Mouse (Mus musculus): ENCODE results near the gene Proca1. TPM values are rescaled to one million over a fixed set of nuclear protein-coding genes. Genes with fewer than 3 reads are reported as not detected.
A peak's percentile ranks its signal among the peaks of the same experiment; 100 is the strongest.

Proca1 gene
- total RNA-seq, 4 experiments from 2014 or later, result 0.62 to 1.6 (median 0.98) TPM

DNA sequence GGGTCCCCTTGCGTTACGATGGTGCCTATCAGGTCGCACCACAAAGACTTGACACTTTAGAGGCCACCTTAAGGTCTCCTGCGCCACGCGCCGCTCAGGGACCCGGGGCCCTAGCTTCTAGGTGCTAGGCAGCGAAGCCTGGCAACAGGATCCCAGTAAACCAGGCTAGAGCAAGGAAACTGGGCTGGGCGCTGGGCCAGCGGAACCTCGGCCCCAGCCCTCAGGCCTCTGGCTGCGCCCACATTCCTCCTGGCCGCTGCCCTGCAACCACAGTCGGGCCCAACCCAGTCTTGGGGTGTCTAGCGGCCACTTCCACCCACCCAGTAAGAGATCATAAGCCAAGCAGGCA, 27.5 kb upstream of the Proca1 start:
- DNase-seq (ENCODE audit: low spot score), result no peak

DNA sequence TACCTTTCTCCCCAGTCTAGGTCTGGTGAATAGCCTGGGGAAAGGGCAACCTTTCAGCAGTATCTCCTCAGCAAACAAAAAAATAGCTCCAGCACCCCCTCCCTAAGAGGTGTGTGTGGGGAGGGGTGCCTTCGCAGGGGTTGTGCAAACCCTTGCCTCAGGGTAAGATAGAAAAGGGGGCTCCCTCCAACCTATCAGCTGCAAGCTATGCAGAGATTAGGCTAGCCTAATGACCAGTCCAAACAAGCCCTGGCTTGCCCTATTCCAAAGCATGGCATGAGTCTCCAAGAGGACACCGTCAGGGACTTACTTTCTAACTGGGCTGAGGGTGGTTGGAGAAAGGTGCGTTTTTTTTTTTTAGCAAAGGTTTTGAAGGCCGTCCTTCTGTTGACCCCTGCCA, 27.0 kb upstream of the Proca1 start:
- no peak for DNase-seq (ENCODE audit: low spot score)

DNA sequence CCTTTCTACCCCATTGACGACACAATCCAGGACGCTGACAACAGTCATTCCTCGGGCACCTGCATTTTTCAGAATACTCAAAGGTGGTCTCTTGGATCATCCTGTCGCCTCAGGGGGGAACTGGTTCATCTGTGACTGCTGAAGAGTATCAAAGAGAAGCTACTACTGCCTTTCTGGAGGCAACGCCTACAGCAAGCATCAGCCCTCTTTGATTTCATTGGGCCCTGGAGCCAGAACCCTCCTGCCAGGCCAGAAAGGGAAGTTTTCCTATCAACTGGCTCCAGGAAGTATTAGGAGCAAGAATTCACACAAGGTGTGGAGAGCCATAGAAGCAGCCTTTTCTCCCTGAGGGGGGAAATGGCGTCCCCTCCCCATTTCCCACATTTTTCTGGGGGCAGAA, 26.6 kb upstream of the Proca1 start:
- DNase-seq (ENCODE audit: low spot score), result no peak

DNA sequence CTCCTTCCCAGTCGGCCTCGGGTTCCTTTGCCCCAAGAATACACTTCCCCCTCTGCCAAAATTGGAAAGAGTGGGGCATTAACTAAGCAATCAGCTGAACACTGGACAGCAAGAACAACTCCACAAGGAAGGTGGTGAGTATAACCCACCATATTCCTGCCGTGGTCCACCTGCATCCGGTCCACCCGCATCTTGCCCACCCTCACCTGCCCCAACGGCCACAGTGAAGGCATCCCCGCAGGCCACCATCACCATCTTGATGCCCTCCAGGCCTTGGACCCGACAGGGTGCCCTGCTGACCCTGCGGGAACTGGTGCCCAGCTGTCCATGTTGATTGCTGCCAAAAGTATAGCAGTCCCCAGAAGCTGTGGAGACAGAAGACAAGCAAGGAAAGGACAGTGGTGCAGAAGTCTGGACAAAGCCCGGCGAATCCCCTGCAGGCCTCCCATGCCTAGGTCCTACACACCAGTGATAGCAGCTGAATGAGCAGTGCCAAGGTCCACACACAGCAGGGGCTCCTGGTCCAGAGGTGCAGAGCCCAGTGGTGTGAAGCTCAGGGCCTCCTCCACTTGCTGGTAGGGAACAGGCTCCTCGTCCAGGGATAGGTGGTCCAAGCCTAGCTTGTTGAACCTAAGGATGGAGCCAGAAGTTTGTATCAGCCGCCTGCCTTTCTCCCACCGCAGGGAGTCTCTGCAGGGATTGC, 25.8 kb upstream of the Proca1 start:
- no peak for DNase-seq (ENCODE audit: low spot score)

DNA sequence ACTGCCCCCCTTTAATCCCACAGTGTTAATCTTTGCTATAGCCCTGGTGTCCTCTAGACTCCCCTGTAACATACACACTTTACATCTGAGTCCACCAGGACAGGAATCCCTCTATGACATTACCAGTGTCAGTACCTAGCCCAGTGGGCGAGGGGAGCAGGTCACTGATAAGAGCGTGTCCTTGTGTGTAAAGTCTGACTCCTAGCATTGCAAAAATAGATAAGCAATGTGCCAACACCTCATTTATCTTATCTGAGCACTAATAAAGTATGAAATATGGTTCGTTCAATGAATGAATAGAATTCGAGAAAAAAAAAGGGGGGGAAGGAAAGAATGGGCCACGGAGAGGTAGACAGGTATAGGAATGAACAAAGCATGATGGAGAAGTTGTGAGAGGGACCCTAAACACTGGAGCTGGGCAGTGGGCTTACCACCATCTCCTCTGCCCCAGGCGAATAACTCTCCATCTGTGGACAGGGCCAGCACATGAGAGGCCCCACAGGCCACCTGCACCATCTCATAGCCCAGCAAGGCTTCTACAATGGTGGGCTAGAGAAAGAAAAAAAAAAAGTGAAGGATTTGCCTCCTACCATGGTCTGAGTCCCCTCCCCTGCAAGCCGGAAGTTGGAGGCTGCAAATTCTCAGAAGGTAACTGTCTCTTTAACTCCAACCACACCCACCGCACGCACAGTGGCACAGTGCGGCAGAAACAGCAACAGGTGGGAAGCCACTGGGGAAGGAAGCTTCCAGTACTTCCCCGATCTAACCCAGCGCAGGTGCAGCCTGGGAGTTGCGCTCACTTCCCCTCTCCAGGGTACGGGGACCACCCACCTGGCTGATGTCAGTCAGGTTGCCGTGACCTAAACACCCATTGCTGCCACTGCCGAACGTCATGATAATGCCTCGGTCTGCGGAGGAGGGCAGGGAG, 24.4 kb upstream of the Proca1 start:
- no peak for DNase-seq (ENCODE audit: low spot score)

DNA sequence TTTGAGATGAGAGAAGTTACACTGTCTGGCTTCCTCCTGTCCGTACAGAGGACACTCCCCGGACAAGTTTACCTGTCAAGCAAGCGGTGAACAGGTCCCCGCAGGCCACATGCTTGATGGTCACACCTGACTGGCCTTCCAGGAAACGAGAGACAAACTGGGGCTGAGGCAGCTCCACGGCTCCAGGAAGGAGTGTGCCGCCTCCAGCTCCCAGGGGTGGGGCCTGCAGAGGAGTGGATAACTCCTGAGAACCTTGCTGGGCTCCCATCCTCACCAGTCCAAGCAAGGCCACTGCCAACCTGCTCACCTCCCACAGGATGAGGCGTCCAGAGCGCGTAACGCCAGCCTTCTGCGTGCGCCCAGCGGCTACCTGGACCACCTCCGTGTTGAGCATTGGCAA, 22.9 kb upstream of the Proca1 start:
- DNase-seq (ENCODE audit: low spot score), result no peak

DNA sequence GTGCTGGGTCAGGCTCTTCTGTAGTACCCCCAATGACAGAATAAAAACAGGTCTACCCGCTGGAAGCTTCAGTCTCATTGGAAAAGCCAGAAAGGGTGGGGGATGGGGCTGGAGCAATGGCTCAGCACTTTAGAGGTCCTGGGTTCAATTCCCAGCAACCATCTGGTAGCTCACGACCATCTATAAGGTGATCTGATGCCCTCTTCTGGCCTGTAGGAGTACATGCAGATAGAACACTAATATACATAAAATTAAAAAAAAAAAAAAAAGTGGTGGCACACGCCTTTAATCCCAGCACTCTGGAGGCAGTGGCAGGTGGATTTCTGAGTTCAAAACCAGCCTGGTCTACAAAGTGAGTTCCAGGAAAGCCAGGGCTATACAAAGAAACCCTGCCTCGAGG, 21.9 kb upstream of the Proca1 start:
- no peak for DNase-seq (ENCODE audit: low spot score)

DNA sequence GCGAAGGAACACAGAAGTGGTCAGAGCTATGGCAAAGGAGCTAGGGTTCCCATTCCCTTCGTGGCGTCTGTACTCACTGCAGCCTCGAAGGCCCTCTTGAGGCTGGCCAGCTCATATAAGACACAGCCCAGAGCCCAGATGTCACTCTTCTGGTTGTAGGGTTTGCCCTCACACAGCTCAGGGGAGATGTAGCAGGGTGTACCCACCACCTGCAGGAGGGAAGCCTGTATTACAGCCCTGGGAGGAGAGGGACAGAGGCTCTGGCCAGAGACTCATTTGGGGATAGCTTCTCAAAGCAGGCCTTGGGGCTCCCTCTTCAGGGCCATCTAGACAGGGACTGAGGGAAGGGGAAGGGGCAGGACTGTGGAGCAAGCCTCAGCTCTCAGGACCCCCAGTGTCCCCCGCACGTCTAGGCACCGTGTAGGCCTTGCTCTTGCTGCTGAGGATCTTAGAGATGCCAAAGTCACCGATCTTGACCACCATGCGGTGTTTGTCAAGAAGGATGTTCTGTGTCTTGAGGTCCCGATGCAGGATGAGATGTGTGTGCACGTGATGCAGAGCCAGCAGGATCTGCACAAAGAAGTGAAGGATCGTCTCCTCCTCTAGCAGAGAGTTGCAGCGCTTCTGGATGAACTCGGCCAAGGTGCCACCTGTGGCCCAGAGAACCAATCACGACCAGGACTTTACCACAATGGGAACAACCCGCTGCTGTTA, 21.0 kb upstream of the Proca1 start:
- no peak for DNase-seq (ENCODE audit: low spot score)

DNA sequence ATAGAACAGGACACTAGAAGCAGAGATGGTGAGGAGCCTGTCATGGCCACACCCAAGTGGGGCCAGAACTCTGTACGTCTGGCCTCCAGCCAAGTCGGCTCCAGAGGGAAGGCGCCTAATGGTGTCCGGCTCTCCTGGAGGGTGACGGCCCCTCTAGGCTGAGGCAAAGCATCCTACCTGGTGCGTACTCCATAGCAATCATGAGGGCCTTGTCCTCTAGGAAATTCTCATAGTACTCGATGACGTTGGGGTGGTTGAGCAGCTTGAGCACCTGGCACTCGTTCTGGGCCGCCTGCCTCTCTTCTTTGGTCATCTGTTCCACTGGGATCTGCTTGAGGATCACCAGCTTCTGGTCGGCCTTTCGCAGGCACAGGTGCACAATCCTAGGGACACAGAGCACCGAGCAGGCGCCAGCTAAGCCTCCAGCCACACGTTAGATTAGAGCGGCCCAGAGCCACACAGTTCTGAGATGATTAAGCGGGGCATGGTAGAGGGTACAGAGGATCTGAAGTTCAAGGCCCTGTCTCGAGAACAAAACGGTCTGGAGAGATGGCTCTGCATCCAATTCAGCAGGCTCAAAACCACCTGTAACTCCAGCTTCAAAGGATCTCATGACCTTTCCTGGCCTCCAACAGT, 20.3 kb upstream of the Proca1 start:
- no peak for DNase-seq (ENCODE audit: low spot score)

DNA sequence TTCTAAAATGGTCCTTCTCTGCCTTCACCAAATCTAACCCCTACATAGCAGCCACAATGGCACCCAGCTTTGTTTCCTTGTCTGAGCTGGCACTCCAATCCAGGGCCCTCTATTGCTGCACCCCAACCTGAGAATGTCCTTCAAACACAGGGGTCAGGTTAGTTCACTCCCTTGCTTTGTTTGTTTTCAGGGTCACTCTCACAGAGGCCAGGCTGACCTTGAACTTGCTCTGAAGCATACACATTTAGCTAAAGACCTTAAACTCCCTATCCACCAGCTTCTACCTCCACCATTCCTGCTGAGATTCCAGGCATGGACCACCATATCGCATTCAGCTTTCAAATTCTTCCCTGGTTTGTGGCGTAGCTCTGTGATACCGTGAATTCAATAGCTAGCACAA, 18.7 kb upstream of the Proca1 start:
- no peak for DNase-seq (ENCODE audit: low spot score)

DNA sequence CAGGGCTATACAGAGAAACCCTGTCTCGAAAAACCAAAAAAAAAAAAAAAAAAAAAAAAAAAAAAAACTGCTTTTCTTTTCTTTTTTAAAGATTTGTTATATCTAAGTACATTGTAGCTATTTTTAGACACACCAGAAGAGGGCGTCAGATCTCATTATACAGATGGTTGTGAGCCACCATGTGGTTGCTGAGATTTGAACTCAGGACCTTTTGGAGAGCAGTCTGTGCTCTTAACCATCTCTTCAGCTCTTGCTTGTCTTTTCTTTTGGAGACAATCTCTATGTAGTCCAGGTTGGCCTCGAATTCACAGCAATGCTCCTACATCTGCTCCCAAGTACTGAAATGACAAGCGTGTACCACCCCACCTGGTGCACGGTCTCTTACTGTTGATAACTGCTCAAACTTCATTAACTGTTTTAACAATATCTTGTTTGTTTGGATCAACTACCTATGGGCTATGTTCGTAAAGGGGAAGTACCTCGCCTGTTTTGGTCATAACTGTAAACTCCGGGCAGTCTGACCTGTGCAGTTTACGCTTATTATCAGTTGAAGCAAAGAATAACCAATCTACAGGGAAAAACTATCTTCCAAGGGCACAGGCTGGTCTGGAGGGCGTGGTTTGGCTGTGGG, 17.3 kb upstream of the Proca1 start:
- DNase-seq (ENCODE audit: low spot score), result no peak

DNA sequence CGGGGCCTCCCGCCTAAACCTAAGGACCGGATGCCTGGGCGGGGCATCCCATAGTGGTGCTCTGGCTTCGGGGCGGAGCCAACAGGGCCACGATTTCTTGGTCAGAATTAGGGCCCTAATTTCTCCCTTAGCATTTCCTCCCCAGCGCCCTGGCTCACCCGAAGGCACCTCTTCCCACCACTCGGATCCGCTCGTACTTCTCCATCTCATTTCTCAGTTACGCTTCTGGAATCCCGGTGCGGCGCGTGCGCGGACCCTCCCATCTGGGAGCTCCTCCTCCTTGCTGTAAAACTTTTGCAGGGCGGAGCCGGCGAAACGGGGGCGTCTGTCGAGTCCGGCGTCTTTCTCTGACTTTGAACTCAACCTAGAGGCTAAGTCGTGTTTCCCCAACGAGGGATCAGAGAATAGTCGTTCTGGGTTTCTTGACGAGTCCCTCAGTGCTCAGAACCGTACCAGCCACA, 16.8 kb upstream of the Proca1 start, which contains the start of the genes Nek8 and Tlcd1:
Gene Nek8 (minus strand): TSS at position 274 of the 461 bp plus-strand sequence.
Gene Tlcd1 (plus strand): TSS at position 310 of the 461 bp plus-strand sequence.
- DNase-seq (ENCODE audit: low spot score), result peak; percentile 91

DNA sequence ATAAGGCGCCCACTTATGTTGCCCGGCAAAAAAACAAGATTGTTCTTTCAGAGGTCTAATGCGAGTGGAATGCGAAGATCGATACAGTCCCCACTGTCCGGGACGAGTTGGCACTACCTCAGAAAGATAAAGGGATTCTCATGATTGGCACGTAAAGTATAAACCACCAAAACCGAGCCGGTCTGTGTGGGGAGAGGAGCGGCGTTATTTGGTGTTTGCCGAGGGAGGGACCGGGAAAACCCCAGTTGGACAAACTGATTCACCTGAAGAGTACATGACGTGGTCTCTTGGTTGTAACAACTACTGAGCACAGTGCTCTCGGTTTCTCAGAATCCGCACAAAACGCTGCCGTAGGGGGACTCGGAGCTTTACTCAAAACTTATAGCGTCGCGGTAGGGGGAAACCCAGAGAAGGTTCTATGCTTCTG, 16.3 kb upstream of the Proca1 start:
- DNase-seq (ENCODE audit: low spot score), result no peak

DNA sequence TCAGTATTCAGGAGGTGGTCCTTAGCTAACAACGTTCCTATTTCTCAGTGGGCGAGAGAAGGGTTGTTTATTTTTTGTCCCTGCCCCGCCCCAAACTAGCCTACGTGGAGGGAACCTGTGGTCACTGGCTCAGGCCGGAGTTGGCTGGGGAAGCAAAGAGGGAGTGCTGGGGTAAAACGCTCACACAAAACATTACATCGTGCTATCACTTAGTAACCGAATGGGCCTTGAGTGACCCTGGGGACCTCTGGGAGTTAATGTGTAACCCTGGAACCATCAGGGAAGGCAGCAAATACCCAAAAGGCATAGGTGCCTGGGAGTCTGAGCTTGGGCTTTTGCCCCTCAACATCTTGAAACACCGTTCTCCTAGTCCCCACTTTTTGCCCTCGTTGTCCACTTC, 15.8 kb upstream of the Proca1 start:
- no peak for DNase-seq (ENCODE audit: low spot score)

DNA sequence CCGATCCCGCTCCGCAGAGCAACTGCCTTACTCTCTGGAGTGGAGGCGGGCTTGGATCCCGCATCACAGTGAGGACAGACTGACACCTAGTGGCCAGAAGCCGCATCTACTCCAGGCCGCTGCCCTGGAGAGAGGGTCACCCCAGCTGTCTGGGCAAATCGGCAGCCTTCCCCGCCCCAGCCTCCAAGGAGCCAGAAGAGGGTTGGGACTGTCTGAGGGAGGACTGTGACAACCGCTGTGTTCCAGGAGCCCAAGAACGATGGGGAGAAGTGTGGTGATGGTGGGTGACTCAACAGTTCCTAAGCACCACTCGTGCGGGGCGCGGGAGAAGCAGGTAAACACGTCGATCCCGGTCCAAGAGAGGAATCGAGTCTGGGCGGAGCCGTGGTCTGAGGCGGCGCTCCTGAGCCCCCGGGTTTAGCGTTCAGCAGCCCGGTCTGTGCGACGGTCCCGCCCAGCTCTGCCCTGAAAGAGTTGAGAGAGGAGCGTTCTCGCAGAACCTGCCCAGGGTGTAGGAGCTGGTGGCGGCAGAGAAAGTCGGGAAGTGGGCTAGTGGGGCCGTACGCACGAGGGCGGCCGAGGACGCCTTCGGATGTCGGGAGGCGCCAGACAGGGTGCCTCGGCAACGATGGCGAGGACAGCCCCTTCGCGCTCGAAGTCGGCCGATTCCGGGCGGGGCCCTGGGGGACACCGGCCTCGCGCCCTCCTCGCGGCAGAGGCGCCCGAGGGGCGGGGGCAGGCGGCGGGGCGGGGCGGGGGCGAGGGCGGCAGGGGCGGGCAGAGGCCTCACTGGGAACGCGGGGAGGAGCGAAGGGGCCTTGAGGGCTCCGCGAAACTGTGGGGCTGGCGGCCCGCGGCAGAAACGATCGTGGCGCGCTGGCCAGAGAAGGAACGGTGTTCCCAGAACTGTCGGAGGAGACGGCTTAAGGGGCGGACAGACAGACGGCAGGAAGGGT, 15.0 kb upstream of the Proca1 start:
- peak; percentile 96 for DNase-seq (ENCODE audit: low spot score)

DNA sequence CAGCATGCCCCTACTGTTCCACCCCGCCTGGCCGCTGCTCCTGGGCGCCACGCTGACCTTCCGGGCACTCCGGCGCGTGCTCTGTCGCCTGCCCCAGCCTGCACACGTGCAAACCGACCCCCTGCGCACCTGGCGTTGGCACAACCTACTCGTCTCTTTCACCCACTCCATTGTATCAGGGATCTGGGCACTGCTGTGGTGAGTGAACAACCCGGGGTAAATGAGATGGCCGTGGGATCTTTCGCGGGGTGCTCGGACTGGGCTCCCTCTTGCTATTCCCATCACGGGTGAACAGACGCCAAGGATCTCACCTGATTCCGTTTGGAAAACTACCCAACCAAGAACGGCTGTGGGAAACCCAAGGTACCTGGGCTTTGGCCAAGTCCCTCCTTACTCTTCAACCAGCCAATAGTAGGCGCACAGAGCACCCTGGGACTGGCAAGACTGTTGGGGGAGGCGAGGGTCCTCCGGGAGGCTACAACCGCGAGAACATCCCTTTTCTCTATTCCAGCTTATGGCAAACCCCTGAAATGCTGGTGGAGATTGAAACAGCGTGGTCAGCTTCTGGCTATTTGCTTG, 14.2 kb upstream of the Proca1 start:
- DNase-seq (ENCODE audit: low spot score), result peak; percentile 26

DNA sequence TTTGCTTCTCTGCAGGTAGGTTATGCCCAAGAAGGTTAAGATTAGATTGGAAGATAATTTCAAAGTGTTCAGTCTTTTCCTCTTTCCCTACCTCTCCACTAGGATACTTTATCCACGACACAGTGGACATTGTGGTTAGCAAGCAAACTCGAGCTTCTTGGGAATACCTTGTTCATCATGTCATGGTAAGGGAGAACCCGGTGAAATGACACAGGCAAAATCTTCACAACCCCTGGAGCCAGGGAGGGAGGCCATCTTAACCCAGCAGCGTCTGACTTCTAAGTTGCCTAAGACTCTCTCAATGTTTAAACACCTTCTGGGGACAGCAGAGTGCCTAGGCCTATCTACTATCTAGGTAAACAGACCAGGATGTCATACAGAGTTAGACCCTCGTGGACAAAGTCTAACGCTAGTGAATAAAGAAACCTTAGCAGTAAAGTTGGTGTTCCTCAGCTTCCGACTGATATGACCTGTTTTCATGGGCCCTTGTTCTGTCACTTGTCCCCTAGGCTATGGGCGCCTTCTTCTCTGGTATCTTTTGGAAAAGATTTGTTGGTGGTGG, 13.7 kb upstream of the Proca1 start:
- no peak for DNase-seq (ENCODE audit: low spot score)

DNA sequence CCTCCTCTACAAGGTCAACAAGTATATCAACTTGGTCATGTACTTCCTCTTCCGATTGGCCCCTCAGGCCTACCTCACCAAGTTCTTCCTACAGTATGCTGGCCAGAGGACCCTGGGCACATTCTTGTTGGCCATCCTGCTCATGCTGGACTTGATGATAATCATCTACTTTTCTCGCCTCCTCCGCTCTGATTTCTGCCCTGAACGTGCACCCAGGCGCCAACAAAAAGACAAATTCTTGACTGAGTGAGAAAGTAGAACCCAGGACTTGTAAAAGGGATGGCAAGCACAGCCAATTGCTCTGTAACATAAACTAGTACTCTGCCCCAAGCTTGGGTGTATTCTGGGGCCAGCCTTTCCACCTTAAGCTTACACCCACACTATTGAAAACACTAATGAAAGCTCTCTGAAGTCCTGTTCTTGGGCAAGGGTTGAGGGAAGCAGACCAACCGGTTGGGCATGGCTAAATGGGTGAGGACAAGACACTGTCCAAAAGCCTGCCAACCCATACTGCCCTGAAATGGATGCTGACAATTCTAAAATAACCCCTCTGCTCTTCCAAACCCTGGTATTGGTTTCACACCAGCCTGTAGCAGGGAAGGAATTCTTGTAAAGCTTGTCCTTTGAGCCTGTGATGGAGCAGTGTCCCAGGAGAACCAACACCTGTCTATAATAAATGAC, 13.0 kb upstream of the Proca1 start:
- DNase-seq (ENCODE audit: low spot score), result no peak
